Mouse (Mus musculus): ENCODE data around the gene Brox.

DNA sequence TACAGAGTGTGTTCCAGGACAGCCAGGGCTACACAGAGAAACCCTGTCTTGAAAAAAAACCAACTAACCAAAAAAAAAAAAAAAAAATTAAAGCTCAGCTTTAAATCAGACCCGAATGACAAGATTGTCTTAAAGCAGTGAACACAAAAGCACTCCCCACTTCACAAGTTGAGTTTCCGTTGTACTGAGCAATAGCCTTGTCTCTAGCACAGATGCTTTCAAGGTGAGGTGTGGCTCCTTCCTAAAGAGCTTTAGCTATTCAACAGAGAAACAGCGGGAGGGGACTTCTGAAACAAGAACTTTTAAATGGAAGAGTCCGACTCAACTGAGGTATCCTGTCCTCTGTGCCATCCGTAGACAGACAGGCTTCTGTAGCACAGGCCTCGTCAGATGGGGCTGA is 27.4 kb upstream of the Brox start:
- no peak for TF ChIP-seq POLR2A (IDR thresholded peaks at IDR 0.05; ENCODE audit: low read depth, low read length)
- TF ChIP-seq CTCF (IDR thresholded peaks at IDR 0.05; ENCODE audit: borderline replicate concordance, insufficient read depth, low read length): no peak

All from embryonic fibroblast, embryonic 13.5 days (primary cell).